Mouse (Mus musculus): ENCODE measurements around the gene Pxmp2. TPM values are rescaled to one million over a fixed set of nuclear protein-coding genes. Genes with fewer than 3 reads are reported as not detected.

Pxmp2 gene
- 3.6 TPM for polyA plus RNA-seq (2014; fragmentation: Illumina TruSeq; extraction: RNeasy Lipid Tissue Mini Kit (QIAGEN cat#74804); ENCODE audit: low read depth, low replicate concordance)

DNA sequence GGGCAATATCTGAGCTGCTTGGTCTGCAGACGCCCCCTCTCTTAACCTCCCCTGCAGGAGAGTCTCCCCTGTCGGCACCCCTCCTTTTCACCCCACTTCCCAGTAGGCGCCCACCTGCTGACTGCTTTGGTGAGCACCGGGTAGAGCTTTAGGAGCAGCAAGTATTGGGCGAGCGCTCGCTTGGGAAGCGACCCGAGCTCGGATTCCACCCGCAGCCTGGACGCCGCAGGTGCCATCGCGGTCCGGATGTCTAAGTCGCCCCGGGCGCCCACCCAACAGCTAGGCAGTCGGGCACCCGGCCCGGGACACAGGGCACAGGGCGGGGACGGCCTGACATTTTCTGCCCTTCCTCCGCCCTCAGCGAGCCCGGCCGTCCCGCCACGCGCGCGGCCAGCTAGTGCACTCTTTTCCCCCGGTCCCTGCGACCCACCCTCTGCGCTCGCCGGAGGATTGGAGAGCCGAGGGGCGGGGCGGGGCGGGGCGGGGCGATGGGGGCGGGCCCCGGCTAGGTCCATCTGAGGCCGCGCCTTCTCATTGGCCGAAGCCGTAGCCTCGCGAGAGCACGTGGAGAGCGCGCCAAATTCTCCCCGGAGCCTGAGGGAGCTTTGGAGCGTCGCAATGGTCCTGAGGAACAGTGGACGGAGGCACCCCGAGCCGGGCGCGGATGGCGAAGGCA lies at the start of gene Pxmp2, which contains the start of gene Pole:
Gene Pxmp2 (minus strand): TSS at position 417 of the 676 bp plus-strand sequence.
Gene Pole (plus strand): TSS at position 537 of the 676 bp plus-strand sequence.

DNA sequence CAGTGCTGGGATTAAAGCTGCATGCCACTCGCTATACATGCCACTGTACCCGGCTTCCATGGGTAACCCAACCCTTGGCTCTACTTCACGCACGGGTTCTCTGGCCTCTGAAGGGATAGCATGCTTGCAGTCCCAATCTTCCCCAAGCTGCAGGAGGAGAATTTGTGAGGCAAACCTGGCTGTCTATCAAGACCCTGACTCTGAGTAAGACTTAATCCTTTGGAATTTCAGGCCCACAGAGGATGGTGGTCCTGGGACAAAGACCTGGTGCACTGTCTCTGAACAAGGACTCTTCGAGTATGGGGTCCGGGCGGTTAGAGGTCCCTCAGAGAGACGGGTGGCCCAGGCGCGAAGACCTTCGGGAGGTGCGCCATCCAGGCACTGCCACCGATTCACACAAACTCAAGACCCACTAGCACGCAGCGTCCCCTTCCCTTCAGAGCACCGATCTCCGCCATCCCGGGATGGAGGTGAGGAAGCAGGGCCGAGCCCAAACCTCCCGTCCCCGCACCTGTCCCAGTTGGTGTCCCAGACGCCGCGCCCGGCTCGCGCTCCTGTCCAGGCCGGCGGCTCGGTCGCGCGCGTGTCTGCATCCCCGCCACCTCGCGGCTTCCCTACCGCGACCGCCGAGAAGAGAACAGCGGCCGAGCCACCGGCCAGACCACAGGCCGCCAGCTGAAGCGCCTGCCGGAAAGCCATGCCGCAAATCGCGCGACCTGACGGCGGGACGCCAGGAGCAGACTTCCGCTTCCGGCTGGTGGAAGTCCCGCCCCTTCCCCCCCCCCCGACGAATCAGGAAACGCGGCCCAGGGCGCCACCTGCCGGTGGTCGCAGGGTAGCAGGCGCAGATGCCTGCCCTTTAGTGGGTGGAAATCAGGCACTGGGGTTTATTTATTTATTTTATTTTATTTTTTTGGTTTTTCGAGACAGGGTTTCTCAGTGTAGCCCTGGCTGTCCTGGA lies 16.6 kb downstream of the Pxmp2 start, which contains the start of gene Pgam5:
Gene Pgam5 (minus strand): TSS at position 773 of the 961 bp plus-strand sequence.

DNA sequence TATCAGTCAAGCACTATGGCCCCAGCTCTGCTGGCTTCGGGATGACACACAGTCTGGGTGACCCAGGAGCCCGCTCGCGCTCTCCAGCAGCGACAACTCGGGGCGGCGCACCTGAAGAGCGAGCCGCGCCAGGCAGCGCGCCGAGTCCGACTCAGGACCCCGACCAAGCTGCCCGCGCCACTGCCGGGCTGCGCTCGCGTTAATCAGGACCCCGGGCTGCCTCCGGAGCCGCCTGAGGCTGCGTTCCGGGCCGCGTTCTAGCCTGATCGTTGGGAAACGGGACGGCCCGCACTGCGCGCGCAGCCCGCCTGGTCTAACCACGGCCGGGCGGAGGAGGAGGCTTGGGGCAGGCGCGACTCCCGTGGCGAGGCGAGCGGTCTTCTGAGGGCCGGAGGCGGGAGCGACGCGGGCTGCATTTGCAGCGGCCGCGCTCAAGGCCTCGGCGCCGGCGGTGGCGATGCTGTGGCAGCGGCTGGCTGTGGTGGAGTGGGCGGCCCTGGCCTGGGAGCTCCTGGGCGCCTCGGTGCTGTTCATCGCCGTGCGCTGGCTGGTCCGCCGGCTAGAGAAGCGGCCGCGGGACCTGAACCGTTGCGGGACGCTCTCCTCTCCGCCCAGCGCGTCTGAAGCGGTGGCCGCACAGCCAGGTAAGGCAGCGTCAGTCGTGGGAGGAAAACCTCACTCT lies 55.1 kb downstream of the Pxmp2 start, which contains the start of gene Ankle2:
Gene Ankle2 (plus strand): TSS at position 225 of the 682 bp plus-strand sequence.

Other genes with a start within 250 kb of the Pxmp2 start
- 5.9 TPM for gene Gm17655, start 213.7 kb downstream of the Pxmp2 start, polyA plus RNA-seq (2014; fragmentation: Illumina TruSeq; extraction: RNeasy Lipid Tissue Mini Kit (QIAGEN cat#74804); ENCODE audit: low read depth, low replicate concordance)
- gene Gm35315, start 191.8 kb downstream of the Pxmp2 start, polyA plus RNA-seq (2014; fragmentation: Illumina TruSeq; extraction: RNeasy Lipid Tissue Mini Kit (QIAGEN cat#74804); ENCODE audit: low read depth, low replicate concordance): 1.4 TPM
- gene Plcxd1, start 186.2 kb downstream of the Pxmp2 start, polyA plus RNA-seq (2014; fragmentation: Illumina TruSeq; extraction: RNeasy Lipid Tissue Mini Kit (QIAGEN cat#74804); ENCODE audit: low read depth, low replicate concordance): 0.10 TPM
- not detected for gene Gtpbp6, start 178.0 kb downstream of the Pxmp2 start, polyA plus RNA-seq (2014; fragmentation: Illumina TruSeq; extraction: RNeasy Lipid Tissue Mini Kit (QIAGEN cat#74804); ENCODE audit: low read depth, low replicate concordance)
- gene Zfp605, start 176.1 kb downstream of the Pxmp2 start, polyA plus RNA-seq (2014; fragmentation: Illumina TruSeq; extraction: RNeasy Lipid Tissue Mini Kit (QIAGEN cat#74804); ENCODE audit: low read depth, low replicate concordance): 3.8 TPM
- gene Chfr, start 150.3 kb downstream of the Pxmp2 start, polyA plus RNA-seq (2014; fragmentation: Illumina TruSeq; extraction: RNeasy Lipid Tissue Mini Kit (QIAGEN cat#74804); ENCODE audit: low read depth, low replicate concordance): 60.8 TPM
- 30.8 TPM for gene Golga3, start 109.5 kb downstream of the Pxmp2 start, polyA plus RNA-seq (2014; fragmentation: Illumina TruSeq; extraction: RNeasy Lipid Tissue Mini Kit (QIAGEN cat#74804); ENCODE audit: low read depth, low replicate concordance)
- gene Ankle2, start 55.2 kb downstream of the Pxmp2 start, polyA plus RNA-seq (2014; fragmentation: Illumina TruSeq; extraction: RNeasy Lipid Tissue Mini Kit (QIAGEN cat#74804); ENCODE audit: low read depth, low replicate concordance): 66.7 TPM
- gene Pgam5, start 16.3 kb downstream of the Pxmp2 start, polyA plus RNA-seq (2014; fragmentation: Illumina TruSeq; extraction: RNeasy Lipid Tissue Mini Kit (QIAGEN cat#74804); ENCODE audit: low read depth, low replicate concordance): 19.7 TPM
- 42.3 TPM for gene Pole, start 120 bp upstream of the Pxmp2 start, polyA plus RNA-seq (2014; fragmentation: Illumina TruSeq; extraction: RNeasy Lipid Tissue Mini Kit (QIAGEN cat#74804); ENCODE audit: low read depth, low replicate concordance)
- gene P2rx2, start 57.0 kb upstream of the Pxmp2 start, polyA plus RNA-seq (2014; fragmentation: Illumina TruSeq; extraction: RNeasy Lipid Tissue Mini Kit (QIAGEN cat#74804); ENCODE audit: low read depth, low replicate concordance): 22.6 TPM
- not detected for gene Lrcol1, start 58.5 kb upstream of the Pxmp2 start, polyA plus RNA-seq (2014; fragmentation: Illumina TruSeq; extraction: RNeasy Lipid Tissue Mini Kit (QIAGEN cat#74804); ENCODE audit: low read depth, low replicate concordance)
- 3.4 TPM for gene Fbrsl1, start 162.3 kb upstream of the Pxmp2 start, polyA plus RNA-seq (2014; fragmentation: Illumina TruSeq; extraction: RNeasy Lipid Tissue Mini Kit (QIAGEN cat#74804); ENCODE audit: low read depth, low replicate concordance)

All from testis, adult 10 weeks (tissue).